Mouse (Mus musculus): ENCODE measurements around the gene Rsu1. TPM values are rescaled to one million over a fixed set of nuclear protein-coding genes. Genes with fewer than 3 reads are reported as not detected.

Gene Rsu1
- polyA plus RNA-seq, 1 experiment from 2014 or later: 147 TPM

DNA sequence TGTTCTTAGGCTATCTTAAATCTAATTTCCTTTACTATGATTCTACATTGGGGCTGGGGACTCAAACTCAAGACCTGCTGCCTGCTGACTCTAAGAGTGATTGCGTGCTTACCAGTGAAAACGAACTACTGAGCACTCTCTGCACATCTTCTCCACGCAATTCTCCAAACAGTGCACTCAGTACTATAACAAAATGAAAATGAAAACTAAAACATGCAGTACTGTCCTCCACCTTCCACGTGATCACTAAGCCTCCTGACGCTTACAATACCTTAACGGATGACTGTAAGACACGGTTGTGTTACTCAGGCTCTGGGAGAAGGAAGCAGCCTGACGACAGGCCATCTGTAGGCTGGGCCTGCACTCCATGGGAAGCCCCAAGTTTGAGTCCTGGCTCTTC lies 138.4 kb downstream of the Rsu1 start:
- no peak for ATAC-seq (ENCODE audit: low FRiP score, low TSS enrichment)
- Histone ChIP-seq H3K27ac (ENCODE audit: low read length) (no peak overlapping the region), H3K4me1 (ENCODE audit: insufficient read depth, low read length) (no peaks in the 10 kb centered on the region), H3K9ac (replicated peaks; ENCODE audit: low read length) (no peak overlapping the region), H3K9me3 (ENCODE audit: low read length) (no peaks in the 10 kb centered on the region), H3K4me3 (ENCODE audit: low read length) (no peak overlapping the region), H3K27me3 (ENCODE audit: insufficient read depth, low read length) (no peaks in the 10 kb centered on the region), H3K36me3 (ENCODE audit: insufficient read depth, low read length) (no peaks in the 10 kb centered on the region), H3K4me2 (replicated peaks; ENCODE audit: low read depth, low read length) (no peak overlapping the region)
- WGBS: 87% methylated on average over 8 of the region's 8 CpGs

- Histone ChIP-seq H3K27me3 (ENCODE audit: insufficient read depth, low read length) (no peaks in the 10 kb centered on the region), H3K9me3 (ENCODE audit: low read length) (no peaks in the 10 kb centered on the region), H3K36me3 (ENCODE audit: insufficient read depth, low read length) (no peaks in the 10 kb centered on the region), H3K27ac (ENCODE audit: low read length) (no peak overlapping the region), H3K4me1 (ENCODE audit: insufficient read depth, low read length) (no peaks in the 10 kb centered on the region), H3K4me3 (ENCODE audit: low read length) (no peak overlapping the region), H3K4me2 (replicated peaks; ENCODE audit: low read depth, low read length) (no peak overlapping the region), H3K9ac (replicated peaks; ENCODE audit: low read length) (no peak overlapping the region)
- ATAC-seq (ENCODE audit: low FRiP score, low TSS enrichment): no peak
- WGBS: 75% methylated on average over 8 of the region's 8 CpGs
Observed at GRCm38 (mm10) chr2:13132406-13132805, 138.8 kb downstream of the Rsu1 start.

DNA sequence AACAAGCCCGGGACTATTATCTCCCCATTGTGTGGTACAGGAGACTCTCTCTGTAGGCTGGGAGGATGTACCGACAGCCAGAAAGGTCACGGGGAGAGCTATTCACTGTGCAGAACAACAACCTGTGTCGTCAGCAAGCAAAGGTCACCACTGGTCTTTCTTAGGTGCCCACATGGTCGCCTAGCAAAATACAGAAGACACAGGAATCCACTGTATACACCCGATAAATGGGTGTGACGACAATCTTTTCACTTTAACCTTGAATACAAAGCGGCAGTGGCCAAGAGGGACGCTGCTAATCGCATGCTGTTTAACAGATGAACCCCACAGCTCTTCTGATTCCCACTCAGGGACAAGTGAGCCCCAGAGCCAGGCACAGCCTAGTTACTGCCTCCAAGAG lies 141.4 kb downstream of the Rsu1 start:
- H3K27ac ChIP-seq (ENCODE audit: low read length): no peak overlapping the region
- no peaks in the 10 kb centered on the region for H3K36me3 ChIP-seq (ENCODE audit: insufficient read depth, low read length)
- H3K4me2 ChIP-seq (replicated peaks; ENCODE audit: low read depth, low read length): no peak overlapping the region
- 72% methylated on average over 10 of the region's 10 CpGs for WGBS
- no peaks in the 10 kb centered on the region for H3K27me3 ChIP-seq (ENCODE audit: insufficient read depth, low read length)
- H3K9ac ChIP-seq (replicated peaks; ENCODE audit: low read length): no peak overlapping the region
- no peak overlapping the region for H3K4me3 ChIP-seq (ENCODE audit: low read length)
- peak; percentile 59; the same call in 1 of the 2 replicates for ATAC-seq (ENCODE audit: low FRiP score, low TSS enrichment)
- no peaks in the 10 kb centered on the region for H3K4me1 ChIP-seq (ENCODE audit: insufficient read depth, low read length)
- H3K9me3 ChIP-seq (ENCODE audit: low read length): no peaks in the 10 kb centered on the region

GRCm38 (mm10) chr2:13129337-13129736 lies 141.9 kb downstream of the Rsu1 start:
- Histone ChIP-seq H3K9me3 (ENCODE audit: low read length) (no peaks in the 10 kb centered on the region), H3K36me3 (ENCODE audit: insufficient read depth, low read length) (no peaks in the 10 kb centered on the region), H3K27ac (ENCODE audit: low read length) (no peak overlapping the region), H3K9ac (replicated peaks; ENCODE audit: low read length) (no peak overlapping the region), H3K4me1 (ENCODE audit: insufficient read depth, low read length) (no peaks in the 10 kb centered on the region), H3K4me2 (replicated peaks; ENCODE audit: low read depth, low read length) (peak overlapping the region; percentile 17; the same call in 1 of the 2 replicates), H3K27me3 (ENCODE audit: insufficient read depth, low read length) (no peaks in the 10 kb centered on the region), H3K4me3 (ENCODE audit: low read length) (no peak overlapping the region)
- WGBS: 42% methylated on average over 10 of the region's 10 CpGs
- ATAC-seq (ENCODE audit: low FRiP score, low TSS enrichment): 0 out of 2 replicates have a peak, but pooled peaks have one; percentile 35

- WGBS: 86% methylated on average over 5 of the region's 5 CpGs
- no peak overlapping the region for H3K9ac ChIP-seq (replicated peaks; ENCODE audit: low read length)
- no peaks in the 10 kb centered on the region for H3K9me3 ChIP-seq (ENCODE audit: low read length)
- no peak for ATAC-seq (ENCODE audit: low FRiP score, low TSS enrichment)
- H3K4me1 ChIP-seq (ENCODE audit: insufficient read depth, low read length): no peaks in the 10 kb centered on the region
- H3K4me2 ChIP-seq (replicated peaks; ENCODE audit: low read depth, low read length): no peak overlapping the region
- no peaks in the 10 kb centered on the region for H3K27me3 ChIP-seq (ENCODE audit: insufficient read depth, low read length)
- no peaks in the 10 kb centered on the region for H3K36me3 ChIP-seq (ENCODE audit: insufficient read depth, low read length)
- no peak overlapping the region for H3K27ac ChIP-seq (ENCODE audit: low read length)
- no peak overlapping the region for H3K4me3 ChIP-seq (ENCODE audit: low read length)
Observed at GRCm38 (mm10) chr2:13120461-13120860, 150.8 kb downstream of the Rsu1 start.

- Histone ChIP-seq H3K9ac (replicated peaks; ENCODE audit: low read length) (no peak overlapping the region), H3K4me3 (ENCODE audit: low read length) (no peak overlapping the region), H3K36me3 (ENCODE audit: insufficient read depth, low read length) (no peaks in the 10 kb centered on the region), H3K27me3 (ENCODE audit: insufficient read depth, low read length) (no peaks in the 10 kb centered on the region), H3K9me3 (ENCODE audit: low read length) (no peaks in the 10 kb centered on the region), H3K4me1 (ENCODE audit: insufficient read depth, low read length) (no peaks in the 10 kb centered on the region), H3K4me2 (replicated peaks; ENCODE audit: low read depth, low read length) (no peak overlapping the region), H3K27ac (ENCODE audit: low read length) (no peak overlapping the region)
- ATAC-seq (ENCODE audit: low FRiP score, low TSS enrichment): no peak
- WGBS: 79% methylated on average over 4 of the region's 4 CpGs
Observed at GRCm38 (mm10) chr2:13117896-13118295, 153.3 kb downstream of the Rsu1 start.

- 11% methylated on average over 4 of the region's 4 CpGs for WGBS
Observed at GRCm38 (mm10) chr2:13106531-13106930, 164.7 kb downstream of the Rsu1 start.

GRCm38 (mm10) chr2:13104388-13104787 lies 166.8 kb downstream of the Rsu1 start:
- Histone ChIP-seq H3K36me3 (ENCODE audit: insufficient read depth, low read length) (no peaks in the 10 kb centered on the region), H3K9ac (replicated peaks; ENCODE audit: low read length) (no peak overlapping the region), H3K4me1 (ENCODE audit: insufficient read depth, low read length) (peaks cover 14% of the 10 kb centered on the region), H3K27me3 (ENCODE audit: insufficient read depth, low read length) (no peaks in the 10 kb centered on the region), H3K9me3 (ENCODE audit: low read length) (no peaks in the 10 kb centered on the region), H3K4me3 (ENCODE audit: low read length) (no peak overlapping the region), H3K27ac (ENCODE audit: low read length) (no peak overlapping the region), H3K4me2 (replicated peaks; ENCODE audit: low read depth, low read length) (no peak overlapping the region)
- peak; percentile 73; the same call in 1 of the 2 replicates for ATAC-seq (ENCODE audit: low FRiP score, low TSS enrichment)
- WGBS: 33% methylated on average over 2 of the region's 2 CpGs

More at GRCm38 (mm10) chr2:13106531-13106930, 164.7 kb downstream of the Rsu1 start:
- Histone ChIP-seq H3K36me3 (ENCODE audit: insufficient read depth, low read length) (no peaks in the 10 kb centered on the region), H3K4me1 (ENCODE audit: insufficient read depth, low read length) (peaks cover 14% of the 10 kb centered on the region), H3K4me3 (ENCODE audit: low read length) (no peak overlapping the region), H3K4me2 (replicated peaks; ENCODE audit: low read depth, low read length) (no peak overlapping the region), H3K9me3 (ENCODE audit: low read length) (no peaks in the 10 kb centered on the region), H3K27ac (ENCODE audit: low read length) (peak overlapping the region; percentile 38; the same call in 1 of the 2 replicates), H3K27me3 (ENCODE audit: insufficient read depth, low read length) (no peaks in the 10 kb centered on the region), H3K9ac (replicated peaks; ENCODE audit: low read length) (no peak overlapping the region)
- ATAC-seq (ENCODE audit: low FRiP score, low TSS enrichment): peak; percentile 83

- H3K36me3 ChIP-seq (ENCODE audit: insufficient read depth, low read length): no peaks in the 10 kb centered on the region
- H3K9me3 ChIP-seq (ENCODE audit: low read length): no peaks in the 10 kb centered on the region
- H3K4me1 ChIP-seq (ENCODE audit: insufficient read depth, low read length): peaks cover 14% of the 10 kb centered on the region
- no peak overlapping the region for H3K4me3 ChIP-seq (ENCODE audit: low read length)
- 0 out of 2 replicates have a peak, but pooled peaks have one; percentile 23 for ATAC-seq (ENCODE audit: low FRiP score, low TSS enrichment)
- no peak overlapping the region for H3K27ac ChIP-seq (ENCODE audit: low read length)
- H3K9ac ChIP-seq (replicated peaks; ENCODE audit: low read length): no peak overlapping the region
- H3K27me3 ChIP-seq (ENCODE audit: insufficient read depth, low read length): no peaks in the 10 kb centered on the region
- WGBS: 64% methylated on average over 7 of the region's 7 CpGs
- H3K4me2 ChIP-seq (replicated peaks; ENCODE audit: low read depth, low read length): no peak overlapping the region
Observed at GRCm38 (mm10) chr2:13103797-13104200, 167.4 kb downstream of the Rsu1 start.

DNA sequence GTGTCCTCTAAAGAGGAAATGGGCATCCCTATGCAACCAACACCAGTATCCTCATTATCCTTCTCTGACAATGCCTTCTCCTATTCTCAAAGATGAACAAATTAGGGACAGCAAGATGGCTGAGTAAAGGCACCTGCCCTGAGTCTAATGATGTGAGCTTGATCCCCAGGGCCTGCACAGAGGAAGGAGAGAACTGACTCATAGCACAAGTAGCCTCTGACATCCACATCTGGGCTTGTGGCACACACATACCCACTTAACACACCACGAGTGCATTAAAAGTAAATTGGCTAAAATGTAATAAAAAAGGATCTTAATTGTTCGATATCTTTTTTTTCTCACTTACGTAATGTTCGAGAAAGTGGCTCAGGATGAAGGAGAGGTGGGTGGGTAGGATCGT lies 177.2 kb downstream of the Rsu1 start:
- Histone ChIP-seq H3K4me3 (ENCODE audit: low read length) (no peak overlapping the region), H3K4me2 (replicated peaks; ENCODE audit: low read depth, low read length) (no peak overlapping the region), H3K36me3 (ENCODE audit: insufficient read depth, low read length) (no peaks in the 10 kb centered on the region), H3K9ac (replicated peaks; ENCODE audit: low read length) (no peak overlapping the region), H3K4me1 (ENCODE audit: insufficient read depth, low read length) (no peaks in the 10 kb centered on the region), H3K27me3 (ENCODE audit: insufficient read depth, low read length) (no peaks in the 10 kb centered on the region), H3K27ac (ENCODE audit: low read length) (no peak overlapping the region), H3K9me3 (ENCODE audit: low read length) (no peaks in the 10 kb centered on the region)
- WGBS: 96% methylated on average over 5 of the region's 5 CpGs
- no peak for ATAC-seq (ENCODE audit: low FRiP score, low TSS enrichment)

Measured in kidney, embryonic 16.5 days (tissue).